Mouse (Mus musculus) stomach, embryonic 14.5 days (tissue): ENCODE measurements around the gene Xlr3b. TPM values are rescaled to one million over a fixed set of nuclear protein-coding genes. Genes with fewer than 3 reads are reported as not detected.
"Not testable (repeated sequence)": the region's sequence is repeated elsewhere in the genome, so short reads cannot be mapped to it uniquely, and the experiment has no call there.

ENCODE experiments used
- ATAC-seq: fragments of 200-750 bp; cut with Nextera tagmentation; 2 replicates; pipeline ENCODE4 v1.8.0; 2017; ENCODE audit warnings: low read depth, moderate TSS enrichment; ENCODE audit not compliant: insufficient number of reproducible peaks, insufficient read depth, low FRiP score
- H3K27ac ChIP-seq: fragments of 300-500 bp; sonication (generic); 2 replicates; pipeline ENCODE4 v1.5.1; 2014; ENCODE audit warnings: mild to moderate bottlenecking, low read length, moderate library complexity, mixed read lengths
- H3K27me3 ChIP-seq: fragments of 300-500 bp; sonication (generic); 2 replicates; pipeline ENCODE4 v1.6.1; 2014; ENCODE audit warnings: low read length, control low read depth, mixed read lengths; ENCODE audit not compliant: control insufficient read depth, insufficient read depth
- H3K36me3 ChIP-seq: fragments of 300-500 bp; sonication (generic); 2 replicates; pipeline ENCODE4 v1.6.1; 2014; ENCODE audit warnings: mild to moderate bottlenecking, control low read depth, low read length, moderate library complexity, mixed read lengths; ENCODE audit not compliant: control insufficient read depth, insufficient read depth
- H3K4me1 ChIP-seq: fragments of 300-500 bp; sonication (generic); 2 replicates; pipeline ENCODE4 v1.6.1; 2014; ENCODE audit warnings: low read length, control low read depth, mixed read lengths; ENCODE audit not compliant: control insufficient read depth, insufficient read depth
- H3K4me2 ChIP-seq: fragments of 300-500 bp; sonication (generic); replicated peaks from 2 replicates; pipeline ENCODE4 v1.6.1; 2014; ENCODE audit warnings: low read depth, low read length, control low read depth
- H3K4me3 ChIP-seq: fragments of 300-500 bp; sonication (generic); 2 replicates; pipeline ENCODE4 v1.5.1; 2014; ENCODE audit warnings: low read depth, low read length, control low read depth
- H3K9ac ChIP-seq: fragments of 300-500 bp; sonication (generic); replicated peaks from 2 replicates; pipeline ENCODE4 v1.6.1; 2014; ENCODE audit warnings: low read depth, mild to moderate bottlenecking, control low read depth, low read length, moderate library complexity, mixed read lengths
- H3K9me3 ChIP-seq: fragments of 300-500 bp; sonication (generic); 2 replicates; pipeline ENCODE4 v1.6.1; 2016; ENCODE audit warnings: low read depth, low read length, control low read depth; ENCODE audit not compliant: control insufficient read depth
- WGBS: fragments of 180-500 bp; shearing (Covaris S2); extraction: QIAGEN DNeasy Blood & Tissue Kit; methylation state at CpG from one replicate; pipeline ENCODE4 v1.1.7; 2014; 5-methylcytosine and 5-hydroxymethylcytosine counted together
- polyA plus RNA-seq: library from polyadenylated mRNA; unstranded; fragments of >200 nt; fragmentation: Nextera tagmentation; extraction: Ambion mirVana; gene quantifications from 2 replicates; pipeline ENCODE4 v1.2.1, GENCODE M21; 2014

The Xlr3b gene
- polyA plus RNA-seq, 1 experiment from 2014 or later = 11.3 TPM

- Histone ChIP-seq H3K4me1 (no peaks in the 10 kb centered on the region), H3K4me2 (peak overlapping the region; percentile 67), H3K27me3 (no peaks in the 10 kb centered on the region), H3K9ac (peak overlapping the region; percentile 45), H3K4me3 (peak overlapping the region; percentile 50), H3K36me3 (no peaks in the 10 kb centered on the region), H3K9me3 (no peaks in the 10 kb centered on the region), H3K27ac (peak overlapping the region; percentile 82)
- whole genome bisulfite sequencing = 21% methylated on average over 48 of the region's 51 CpGs
- peak; percentile 47 for ATAC-seq
These were observed 36.7 kb downstream of the Xlr3b start for GRCm38 (mm10) chrX:73228606-73229214.

GRCm38 (mm10) chrX:73229288-73229687 lies 37.3 kb downstream of the Xlr3b start:
- no peak for ATAC-seq
- H3K27me3 ChIP-seq = no peaks in the 10 kb centered on the region
- no peaks in the 10 kb centered on the region for H3K36me3 ChIP-seq
- H3K4me2 ChIP-seq = peak overlapping the region; percentile 67
- WGBS = 39% methylated on average over 3 of the region's 3 CpGs
- no peaks in the 10 kb centered on the region for H3K4me1 ChIP-seq
- H3K9me3 ChIP-seq = no peaks in the 10 kb centered on the region
- H3K4me3 ChIP-seq = peak overlapping the region; percentile 50
- no peak overlapping the region for H3K27ac ChIP-seq
- 0 out of 2 replicates have a peak overlapping the region, but pooled peaks have one; percentile 45 for H3K9ac ChIP-seq

GRCm38 (mm10) chrX:73242821-73243325 lies 50.9 kb downstream of the Xlr3b start, which contains the start of gene Xlr4c:
Gene Xlr4c, minus strand, starts transcription at chrX:73243130.
- H3K27me3 ChIP-seq, H3K4me1 ChIP-seq, H3K9me3 ChIP-seq, H3K27ac ChIP-seq, H3K4me2 ChIP-seq, ATAC-seq, H3K9ac ChIP-seq, H3K36me3 ChIP-seq, H3K4me3 ChIP-seq: not testable (repeated sequence)
- WGBS = 74% methylated on average over 9 of the region's 14 CpGs

Other genes with a start within 250 kb of the Xlr3b start
- gene Zfp185, start 204.9 kb upstream of the Xlr3b start, polyA plus RNA-seq = 10.3 and 13.4 TPM in 2 replicates
- not detected in 2 replicates for gene Pnma5, start 155.1 kb upstream of the Xlr3b start, polyA plus RNA-seq
- 0.27 TPM in 1 of 2 replicates, not detected in the other for gene Pnma3, start 127.4 kb upstream of the Xlr3b start, polyA plus RNA-seq
- gene Xlr4a, start 109.7 kb upstream of the Xlr3b start, polyA plus RNA-seq = 0.31 and 1.5 TPM in 2 replicates
- 3.3 and 7.9 TPM in 2 replicates for gene Xlr3a, start 95.1 kb upstream of the Xlr3b start, polyA plus RNA-seq
- not detected in 2 replicates for gene Gm14685, start 75.2 kb upstream of the Xlr3b start, polyA plus RNA-seq
- gene Xlr5b, start 43.4 kb upstream of the Xlr3b start, polyA plus RNA-seq = not detected in 2 replicates
- not detected in 2 replicates for gene DXBay18, start 42.8 kb upstream of the Xlr3b start, polyA plus RNA-seq
- gene Spin2d, start 15.2 kb upstream of the Xlr3b start, polyA plus RNA-seq = not detected in 2 replicates
- 0.17 and 1.1 TPM in 2 replicates for gene Xlr4b, start 22.1 kb downstream of the Xlr3b start, polyA plus RNA-seq
- gene F8a, start 36.1 kb downstream of the Xlr3b start, polyA plus RNA-seq = 12.2 and 12.9 TPM in 2 replicates
- gene Xlr4c, start 50.9 kb downstream of the Xlr3b start, polyA plus RNA-seq = not detected in 2 replicates
- gene Xlr3c, start 73.2 kb downstream of the Xlr3b start, polyA plus RNA-seq = not detected in 2 replicates
- gene Xlr5a, start 100.8 kb downstream of the Xlr3b start, polyA plus RNA-seq = 0.16 TPM in 1 of 2 replicates, not detected in the other
- gene Xlr5c, start 100.8 kb downstream of the Xlr3b start, polyA plus RNA-seq = not detected in 2 replicates
- gene Gm45015, start 144.6 kb downstream of the Xlr3b start, polyA plus RNA-seq = not detected in 2 replicates
- gene Zfp275, start 150.4 kb downstream of the Xlr3b start, polyA plus RNA-seq = 17.4 and 21.2 TPM in 2 replicates
- gene Gm18336, start 206.5 kb downstream of the Xlr3b start, polyA plus RNA-seq = not detected in 2 replicates
- gene Zfp92, start 218.9 kb downstream of the Xlr3b start, polyA plus RNA-seq = 0.09 and 0.11 TPM in 2 replicates
- gene Trex2, start 243.1 kb downstream of the Xlr3b start, polyA plus RNA-seq = 0.25 TPM in 1 of 2 replicates, not detected in the other